Mouse (Mus musculus) retina, adult 2 months (tissue): ENCODE measurements around the gene Cd2bp2.

Experiments
- DNase-seq: peaks from one replicate; pipeline ENCODE4 v3.0.0-alpha.2; 2012; ENCODE audit warnings: low read depth, low spot score

Cd2bp2 gene

DNA sequence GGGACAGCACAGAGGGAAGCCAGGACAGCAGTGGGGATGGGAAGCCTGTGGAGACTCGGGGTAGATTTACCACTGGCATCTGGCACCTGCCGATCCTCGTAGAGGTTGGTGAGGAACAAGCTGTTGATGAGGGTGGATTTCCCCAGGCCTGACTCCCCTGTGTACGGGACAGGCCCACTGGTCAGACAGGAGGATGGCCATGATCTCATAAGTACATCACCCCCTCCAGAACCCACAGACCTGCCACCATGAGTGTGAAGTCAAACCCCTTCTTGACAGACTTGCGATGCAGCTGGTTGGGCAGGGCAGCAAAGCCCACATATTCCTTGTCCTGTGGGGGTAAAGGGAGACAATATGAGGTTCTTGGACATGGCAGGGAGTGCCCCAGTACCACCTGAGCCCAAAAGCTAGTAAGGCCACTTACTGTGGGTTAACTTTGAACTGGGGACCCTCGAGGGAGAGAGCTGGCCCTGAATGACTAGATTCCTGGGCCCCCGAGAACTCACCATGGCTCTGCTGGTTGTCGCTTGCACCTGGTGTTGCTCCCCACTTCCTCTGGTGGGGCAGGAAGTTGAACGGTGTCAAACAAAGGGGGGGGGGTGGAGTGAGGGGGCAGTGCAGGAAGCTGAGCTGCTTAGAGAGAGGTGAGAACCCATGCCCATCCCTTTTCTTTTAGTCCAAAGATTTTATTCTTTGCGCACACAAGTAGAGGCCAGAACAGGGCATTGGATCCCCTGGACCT is 22.2 kb upstream of the Cd2bp2 start:
- no peak for DNase-seq

DNA sequence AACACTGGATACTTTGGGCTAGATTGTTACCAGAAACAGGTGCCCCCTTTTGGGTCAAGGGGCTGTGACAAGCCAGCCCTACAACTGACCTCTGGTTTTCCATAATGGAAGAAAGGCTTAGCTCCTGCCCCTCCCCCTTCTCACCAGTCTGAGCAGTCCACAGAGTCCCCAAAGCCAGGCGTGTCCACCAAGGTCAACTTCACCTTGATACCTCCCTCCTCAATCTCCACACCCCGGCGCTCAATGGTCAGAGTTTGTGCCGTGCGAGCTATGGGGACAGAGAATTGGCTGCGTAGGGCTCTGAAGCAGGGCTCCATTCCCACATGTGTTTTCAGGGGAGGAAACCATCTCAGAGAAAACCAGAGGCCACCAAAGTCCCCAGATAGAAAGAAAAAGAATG is 21.6 kb upstream of the Cd2bp2 start:
- DNase-seq, result no peak

DNA sequence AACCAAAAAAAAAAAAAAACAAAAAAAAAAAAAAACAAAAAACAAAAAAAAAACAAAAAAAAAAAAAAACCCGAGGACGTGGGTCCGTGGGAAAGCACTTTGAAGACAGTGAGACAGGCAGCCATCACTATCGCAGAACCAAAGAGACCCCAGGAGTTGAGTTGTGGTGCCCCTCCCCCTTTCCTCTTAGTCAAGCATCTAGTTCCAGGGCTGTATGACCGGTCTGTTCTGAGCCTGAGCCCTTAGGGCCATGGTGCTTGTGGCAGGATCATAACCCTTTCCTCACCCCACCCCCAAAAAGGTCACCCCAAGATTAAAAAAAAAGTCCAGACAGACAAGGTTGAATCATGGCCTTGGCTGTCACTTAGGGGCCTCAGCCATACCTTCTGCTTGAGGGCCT is 20.5 kb upstream of the Cd2bp2 start:
- DNase-seq, result no peak

DNA sequence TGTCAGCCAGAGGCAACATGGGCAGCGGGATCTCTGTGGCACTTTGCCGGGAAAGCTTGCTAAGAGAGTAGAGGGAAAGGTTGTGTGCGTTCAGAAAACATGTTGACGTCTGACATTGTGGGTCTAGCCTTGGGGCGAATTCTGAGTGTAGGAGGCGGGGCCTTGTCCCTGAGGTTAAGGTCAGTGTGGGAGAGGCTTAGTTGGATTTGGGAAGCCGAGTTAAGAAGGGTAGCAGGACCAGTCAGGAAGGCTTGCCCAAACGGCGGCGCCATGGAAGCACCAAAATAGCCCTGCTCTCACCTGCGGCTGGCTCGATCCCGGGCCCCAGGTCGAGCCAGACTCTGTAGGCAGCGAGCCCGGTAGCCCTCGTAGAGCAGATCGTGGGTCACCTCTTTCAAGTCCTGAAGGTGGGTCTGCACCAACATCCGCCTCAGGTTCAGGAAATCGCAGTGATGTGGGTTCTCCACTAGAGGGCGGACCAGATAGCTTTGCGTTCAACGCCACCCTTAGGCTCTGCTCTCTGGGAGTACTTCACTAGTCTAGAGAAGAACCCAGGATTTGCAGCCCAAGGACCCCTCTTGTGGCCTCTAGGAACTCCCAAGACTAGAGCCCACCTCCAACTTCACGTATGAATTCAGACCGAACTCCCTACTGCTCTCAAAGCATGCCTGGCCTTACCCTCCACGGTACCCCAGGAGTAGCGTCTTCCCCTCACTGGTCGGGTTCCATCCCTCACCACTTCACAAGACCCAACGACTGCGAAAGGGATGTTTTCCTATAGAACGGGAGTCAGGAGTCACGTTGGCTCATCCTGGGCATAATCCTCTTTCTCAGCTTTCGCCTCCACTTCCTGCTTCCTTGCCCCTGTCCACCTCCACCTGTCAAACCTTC is 19.4 kb upstream of the Cd2bp2 start:
- DNase-seq, result no peak

DNA sequence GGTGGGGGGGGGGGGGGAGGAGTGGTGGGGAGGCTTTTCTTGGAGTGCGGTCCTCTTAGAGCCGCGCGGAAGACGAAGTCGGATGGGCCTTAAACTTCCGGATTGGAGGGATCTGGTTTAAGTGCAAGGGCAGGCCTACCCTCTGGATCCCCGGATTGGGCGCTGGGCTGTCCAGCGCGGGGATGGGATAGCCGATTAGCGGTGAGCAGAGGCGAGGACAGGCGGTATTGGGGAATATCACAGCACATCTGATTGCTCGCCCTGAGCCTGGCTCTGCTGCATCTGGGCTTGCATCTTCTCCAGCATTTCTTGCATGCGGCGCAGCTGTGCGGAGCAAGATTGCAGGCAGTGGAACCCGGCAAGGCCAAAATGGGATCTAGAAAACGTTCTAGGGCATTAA is 18.7 kb upstream of the Cd2bp2 start:
- DNase-seq, result no peak

DNA sequence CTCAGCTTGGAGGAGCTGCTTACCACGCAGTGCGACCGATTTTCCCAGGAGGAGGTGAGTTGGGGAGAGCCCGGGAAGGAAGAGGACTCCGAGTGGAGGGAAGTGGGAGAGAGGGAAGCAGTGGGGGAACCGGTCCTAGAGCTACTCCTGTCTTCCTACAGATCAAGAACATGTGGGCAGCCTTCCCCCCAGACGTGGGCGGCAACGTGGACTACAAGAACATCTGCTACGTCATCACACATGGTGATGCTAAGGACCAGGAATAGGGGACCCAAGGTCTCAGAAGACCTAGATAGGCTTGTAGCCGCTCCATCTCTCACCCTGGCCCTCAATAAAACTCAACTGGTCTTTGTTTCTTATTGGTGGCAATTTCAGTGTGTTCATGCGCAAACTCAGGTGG is 18.1 kb upstream of the Cd2bp2 start:
- DNase-seq, result no peak

DNA sequence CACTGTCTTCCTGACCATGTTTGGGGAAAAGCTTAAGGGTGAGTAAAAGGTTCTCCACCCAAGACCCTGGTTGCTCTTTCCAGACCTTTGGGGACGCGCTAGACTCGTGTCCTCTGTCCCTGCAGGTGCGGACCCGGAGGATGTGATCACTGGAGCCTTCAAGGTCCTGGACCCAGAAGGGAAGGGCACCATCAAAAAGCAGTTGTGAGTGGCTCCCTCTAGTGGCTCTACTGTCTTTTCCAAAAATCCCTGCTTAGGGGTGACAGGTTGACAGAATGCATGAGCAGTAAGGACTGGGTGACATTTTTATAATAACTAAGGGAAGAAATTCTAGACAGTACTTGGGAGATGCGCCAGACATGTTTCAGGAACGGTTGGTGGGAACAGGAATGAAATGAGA is 17.6 kb upstream of the Cd2bp2 start:
- no peak for DNase-seq

DNA sequence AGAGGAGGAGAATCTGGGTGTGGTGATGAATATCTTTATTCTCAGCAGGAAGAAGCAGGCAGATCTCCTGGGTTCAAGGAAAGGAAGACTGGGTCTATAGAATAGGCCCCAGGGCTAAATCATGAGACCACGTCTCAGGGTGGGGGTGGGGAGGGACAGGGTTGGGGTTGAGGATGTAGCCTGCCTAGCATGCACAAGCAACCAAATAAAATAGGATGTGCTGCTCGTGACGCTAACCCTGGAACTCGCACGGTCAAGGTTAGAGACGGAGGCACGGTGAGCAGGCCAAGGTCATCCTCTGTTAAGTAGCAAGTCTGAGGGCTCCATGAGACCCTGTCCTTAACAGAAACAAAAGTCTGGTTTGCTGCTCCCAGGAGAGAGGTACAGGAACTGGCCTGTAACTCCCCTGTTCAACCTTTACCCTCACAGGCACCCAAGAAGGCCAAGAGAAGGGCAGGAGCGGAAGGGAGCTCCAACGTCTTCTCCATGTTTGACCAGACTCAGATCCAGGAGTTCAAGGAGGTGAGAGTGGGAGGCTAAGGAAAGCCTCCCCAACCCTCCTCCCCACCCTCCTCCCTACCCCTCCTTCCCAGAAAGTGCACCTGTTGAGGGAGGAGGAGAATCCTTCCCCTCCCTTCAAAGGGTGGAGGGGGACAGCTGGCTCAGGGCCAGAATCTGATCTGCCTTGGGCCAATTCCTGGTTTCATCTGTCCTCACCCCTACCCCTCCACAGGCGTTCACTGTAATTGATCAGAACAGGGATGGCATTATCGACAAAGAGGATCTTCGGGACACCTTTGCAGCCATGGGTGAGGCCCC is 16.8 kb upstream of the Cd2bp2 start:
- DNase-seq, result no peak

DNA sequence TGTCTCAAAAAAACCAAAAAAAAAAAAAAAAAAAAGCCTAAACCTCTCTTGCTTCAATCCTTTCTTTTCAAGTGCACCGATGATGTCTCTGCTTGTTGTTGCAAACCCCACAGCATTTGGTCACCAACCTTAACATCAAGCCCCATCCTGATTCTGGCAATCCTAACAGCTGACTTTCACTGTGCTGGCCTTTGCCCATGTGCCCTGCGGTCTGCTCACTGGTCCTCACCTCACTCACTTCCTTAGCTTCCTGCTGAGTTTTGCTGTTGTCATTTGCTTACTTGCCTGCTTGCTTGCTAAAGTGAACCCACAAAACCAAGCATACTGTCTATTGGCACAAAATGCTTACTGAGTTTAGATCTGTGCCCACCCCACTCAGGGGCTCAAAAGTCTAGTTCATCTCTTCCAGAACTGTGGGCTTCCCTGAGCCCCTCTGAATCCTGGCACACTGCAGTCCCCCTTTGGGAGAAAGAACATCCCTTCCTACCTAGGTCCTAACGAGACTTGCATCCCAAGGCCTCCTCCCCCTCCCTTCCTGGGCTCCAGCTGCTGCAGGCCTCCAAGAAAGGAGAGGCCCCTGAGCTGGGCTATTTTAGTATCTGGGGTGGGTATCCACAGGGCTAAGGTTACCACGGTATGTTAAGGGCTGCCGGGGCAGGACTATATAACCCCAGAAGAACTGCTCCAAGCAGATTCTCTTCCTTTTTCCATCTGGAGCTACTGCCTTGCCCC is 15.3 kb upstream of the Cd2bp2 start:
- DNase-seq, result no peak

DNA sequence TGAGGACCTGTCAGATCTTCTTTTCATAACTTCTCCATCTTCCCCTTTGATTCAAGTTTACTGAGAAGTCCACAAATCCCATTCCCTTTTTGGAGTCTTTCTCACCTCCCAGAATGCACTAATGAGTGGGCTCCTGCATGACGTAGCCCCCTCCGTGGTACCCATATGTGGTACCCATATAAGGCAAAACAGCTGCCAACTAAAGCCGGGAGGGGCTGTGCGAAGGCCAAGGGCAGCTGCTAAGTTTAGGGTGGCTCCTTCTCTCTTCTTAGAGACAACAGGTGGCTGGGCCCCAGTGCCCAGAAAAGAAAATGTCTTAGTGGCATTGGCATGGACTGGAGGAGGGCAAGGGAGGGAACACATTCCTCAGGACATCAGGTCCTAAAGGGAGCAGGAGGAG is 14.4 kb upstream of the Cd2bp2 start:
- DNase-seq, result no peak

DNA sequence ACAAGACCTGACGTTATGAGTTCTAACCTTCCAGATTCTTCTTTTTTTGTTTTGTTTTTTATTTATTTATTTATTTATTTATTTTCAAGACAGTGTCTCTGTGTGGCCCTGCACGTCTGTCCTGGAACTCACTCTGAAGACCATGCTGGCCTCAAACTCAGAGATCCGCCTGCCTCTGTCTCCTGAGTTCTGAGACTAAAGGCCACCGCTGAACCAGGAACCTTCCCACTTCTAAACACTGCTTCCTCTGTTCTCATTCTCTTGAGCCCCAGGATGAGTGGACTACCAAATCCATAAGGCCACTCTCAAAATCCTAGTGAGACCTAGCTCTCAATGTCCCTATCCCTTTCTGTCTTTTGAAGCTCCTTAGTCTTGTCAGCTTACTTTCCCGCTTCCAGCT is 14.0 kb upstream of the Cd2bp2 start:
- DNase-seq, result no peak

DNA sequence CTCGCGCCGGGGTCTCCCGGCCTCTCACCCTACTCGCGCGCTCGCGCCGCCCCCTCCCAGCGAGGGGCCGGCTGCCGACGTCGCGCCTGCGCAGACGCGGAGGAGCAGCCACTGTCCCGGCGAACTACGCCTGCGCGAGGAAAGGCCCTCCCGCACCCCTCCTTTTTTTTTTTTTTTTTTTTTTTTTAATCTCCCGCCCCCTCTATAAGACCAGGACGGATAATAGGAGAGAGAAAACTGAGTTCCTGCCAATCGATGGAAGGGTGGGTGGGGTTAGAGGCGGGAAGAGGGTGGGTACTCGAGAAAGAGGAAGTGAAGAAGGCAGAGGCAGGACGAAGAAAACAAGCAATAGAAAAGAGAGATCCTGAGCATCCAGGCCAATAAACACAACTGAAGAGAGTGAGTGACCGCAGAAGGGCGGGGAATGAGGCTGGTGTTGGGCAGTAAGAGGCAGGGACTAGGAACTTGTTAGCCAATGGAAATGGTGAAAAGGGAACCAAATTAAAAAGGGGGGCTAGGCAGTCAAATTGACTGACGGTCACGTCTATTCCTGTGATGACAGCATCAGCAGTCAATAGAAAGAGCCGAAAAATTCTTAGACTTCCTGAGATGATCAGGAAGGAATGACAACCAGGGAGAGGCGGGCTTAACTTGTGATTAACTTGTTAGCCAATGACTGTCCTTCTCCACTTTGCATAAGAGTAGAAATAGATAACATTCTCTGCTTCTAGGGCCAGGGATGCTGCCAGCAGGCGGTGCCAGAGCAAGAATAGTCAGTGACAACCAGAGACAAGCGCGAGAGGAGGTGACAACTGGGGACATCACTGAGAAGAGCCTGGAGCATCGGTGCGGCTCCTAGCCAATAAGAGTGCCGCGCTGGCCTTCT is 12.9 kb upstream of the Cd2bp2 start, which contains the start of gene Mylpf:
Gene Mylpf (plus strand): TSS at position 338 of the 886 bp plus-strand sequence.
- peak; percentile 88 for DNase-seq

DNA sequence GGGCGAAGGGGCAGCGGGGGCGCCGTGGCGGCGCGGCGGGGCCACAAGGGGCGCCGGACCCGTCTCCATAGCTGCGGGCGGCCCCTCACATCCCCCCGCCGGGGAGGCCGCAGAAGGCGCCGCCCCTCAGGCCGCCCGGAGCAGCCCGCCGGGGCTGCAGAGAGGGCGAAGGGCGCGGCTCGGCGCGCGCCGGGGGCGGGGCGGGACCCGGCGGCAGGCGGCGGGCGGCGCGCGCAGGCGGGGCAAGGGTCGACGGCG is 12.4 kb upstream of the Cd2bp2 start, which contains the start of gene Tbc1d10b:
Gene Tbc1d10b (minus strand): TSS at position 174 of the 258 bp plus-strand sequence.
- DNase-seq, result no peak

DNA sequence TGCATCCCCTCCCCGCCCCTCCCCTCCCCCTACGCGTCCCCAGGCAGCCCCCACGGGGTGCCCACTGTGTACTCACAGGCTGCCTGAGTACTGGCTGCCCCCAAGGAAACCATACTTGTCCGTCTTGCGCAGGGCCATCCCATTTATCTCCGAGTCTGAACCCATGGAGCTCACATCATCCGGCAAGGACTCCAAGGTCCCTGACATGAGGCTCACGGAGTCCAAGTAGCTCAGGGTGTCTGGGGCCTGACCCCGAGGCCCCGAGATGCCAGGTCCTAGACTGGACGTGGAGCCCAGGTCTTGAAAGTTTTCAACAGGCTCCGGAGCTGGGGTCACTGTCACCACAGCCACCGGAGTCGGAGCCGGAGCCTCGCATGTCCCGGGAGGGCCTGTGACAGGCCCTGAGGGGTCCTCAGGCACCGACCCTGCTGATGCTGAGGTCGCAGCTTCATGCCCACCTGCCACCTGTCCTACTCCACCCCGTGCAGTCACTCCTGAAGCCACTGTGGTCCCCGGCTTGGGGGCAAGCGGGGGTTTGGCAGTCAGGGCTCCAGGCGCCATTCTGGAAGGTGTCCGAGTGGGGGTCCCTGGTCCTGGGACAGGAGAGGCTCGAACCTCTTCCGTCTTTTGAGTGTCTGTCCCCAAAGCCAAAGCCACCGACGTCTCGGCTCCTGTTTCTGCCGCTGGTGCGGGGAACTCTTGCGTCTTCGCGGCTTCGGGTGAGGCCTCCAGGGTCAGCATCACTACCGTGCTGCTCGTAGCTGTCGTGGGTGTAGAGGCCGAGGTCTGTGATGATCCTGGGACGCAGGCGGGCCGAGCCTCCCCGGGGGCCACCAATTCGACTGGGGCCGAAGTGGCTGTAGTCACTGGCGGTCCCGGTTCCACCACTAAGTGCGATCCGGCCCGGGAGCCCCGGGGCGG is 11.8 kb upstream of the Cd2bp2 start:
- no peak for DNase-seq

DNA sequence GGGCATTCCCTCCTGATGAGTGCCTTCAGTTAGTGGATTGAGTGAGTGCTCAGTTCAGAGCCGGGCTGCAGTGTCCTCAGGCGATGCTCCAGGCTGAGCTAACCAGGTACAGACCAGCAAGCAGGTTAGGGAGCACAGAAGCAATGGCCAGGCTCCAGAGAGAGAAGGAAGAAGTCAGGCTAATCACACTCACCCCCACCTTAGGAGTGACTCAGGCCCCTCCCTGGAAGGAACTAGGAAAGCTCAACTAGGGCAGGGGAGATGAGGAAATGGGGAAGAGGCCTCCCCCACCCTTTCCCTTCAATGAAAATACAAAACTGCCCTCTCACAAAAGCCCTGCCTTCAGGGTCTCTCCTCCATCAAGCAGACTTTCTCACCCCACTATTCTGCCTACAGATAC is 10.8 kb upstream of the Cd2bp2 start:
- DNase-seq, result no peak

DNA sequence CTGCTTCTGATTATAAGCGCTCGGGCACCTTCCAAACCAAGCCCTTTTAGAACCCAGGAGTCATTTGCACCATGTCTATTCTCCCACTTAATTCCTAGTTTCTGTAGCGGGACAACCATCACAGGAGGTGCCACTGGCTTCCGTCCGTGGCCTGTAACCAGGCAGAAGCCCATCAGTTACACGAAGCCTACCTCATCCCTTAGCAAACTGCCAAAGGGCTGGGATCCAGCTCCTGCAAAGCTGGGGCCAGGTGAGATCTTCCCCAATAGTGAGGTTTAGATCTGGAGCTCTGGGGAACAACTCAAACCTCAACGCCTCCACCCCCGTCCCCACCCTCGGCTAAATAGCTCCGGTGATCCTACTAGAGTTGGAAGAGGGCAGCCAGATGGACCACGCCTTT is 634 bp upstream of the Cd2bp2 start:
- DNase-seq, result no peak

DNA sequence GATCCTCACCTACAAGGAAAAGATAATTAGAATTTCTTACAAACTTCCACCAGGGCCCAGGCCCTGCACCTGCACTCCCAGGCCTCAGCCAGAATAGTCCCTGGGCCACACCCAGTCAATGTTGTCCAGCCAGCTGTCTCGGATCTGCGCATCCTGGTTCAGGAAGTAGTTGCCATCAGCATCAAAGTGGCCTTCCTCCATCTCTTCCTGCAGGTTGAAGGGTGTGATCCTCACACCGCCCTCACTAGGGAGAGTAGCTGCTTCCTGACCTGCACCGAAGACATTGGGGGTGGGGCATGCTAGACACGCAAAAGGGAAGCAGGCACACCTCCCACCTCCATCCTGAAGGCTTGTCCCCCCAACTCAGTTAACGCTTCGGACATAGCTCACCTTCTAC is 1.2 kb downstream of the Cd2bp2 start:
- no peak for DNase-seq

DNA sequence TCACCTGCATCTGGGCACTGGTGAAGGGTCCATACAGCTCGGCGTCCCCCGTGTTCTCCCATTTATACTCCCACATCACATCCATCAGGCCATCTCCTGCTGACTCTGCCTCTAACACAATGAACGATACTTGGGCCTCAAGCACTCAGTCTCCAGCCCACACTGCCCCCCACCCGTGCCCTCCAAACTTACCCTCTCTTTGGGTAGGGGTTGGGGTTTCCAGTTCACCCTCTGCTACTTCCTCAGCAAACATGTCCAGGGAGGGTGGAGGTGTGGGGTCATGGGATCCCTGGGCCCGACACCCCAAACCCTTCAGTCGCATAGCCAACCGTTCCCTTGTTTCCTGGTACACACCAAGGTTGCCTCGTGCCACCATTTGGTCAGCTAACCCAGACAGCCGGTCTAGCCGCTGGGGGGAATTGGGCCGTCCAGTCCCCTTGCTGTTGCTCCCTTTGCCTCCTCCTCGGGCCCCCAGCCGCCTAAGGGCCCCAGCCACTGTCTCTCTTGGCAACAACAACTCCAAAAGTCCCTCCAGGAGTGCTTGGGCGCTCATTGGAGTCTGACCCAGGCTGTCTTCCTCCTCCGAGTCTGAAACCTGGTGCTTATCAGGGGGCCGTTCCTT is 1.7 kb downstream of the Cd2bp2 start:
- no peak for DNase-seq

DNA sequence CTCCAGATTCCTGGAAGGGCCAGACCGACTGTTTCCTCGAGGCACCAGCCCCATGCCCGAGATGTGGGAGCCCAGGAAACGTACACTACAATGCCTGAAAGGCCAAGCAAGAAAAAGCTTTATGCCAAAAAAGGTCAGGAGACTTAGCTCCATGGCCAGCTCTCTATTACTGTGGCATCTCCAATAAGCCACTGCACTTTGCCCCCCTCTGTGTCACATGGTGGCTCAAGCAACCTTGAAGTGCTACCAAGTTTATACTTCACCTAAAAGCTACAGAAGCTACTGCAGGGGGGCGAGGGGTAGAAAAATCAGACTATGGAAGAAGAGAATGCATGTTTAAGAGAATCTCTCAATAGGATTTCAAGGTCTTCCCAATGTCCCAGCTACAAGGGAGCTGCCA is 2.9 kb downstream of the Cd2bp2 start:
- no peak for DNase-seq
